Mouse (Mus musculus): Measurements from ENCODE around the gene Slc12a3. TPM values are rescaled to one million over a fixed set of nuclear protein-coding genes. Genes with fewer than 3 reads are reported as not detected.

Gene Slc12a3
- polyA plus RNA-seq, 1 experiment from 2014 or later, result not detected

DNA sequence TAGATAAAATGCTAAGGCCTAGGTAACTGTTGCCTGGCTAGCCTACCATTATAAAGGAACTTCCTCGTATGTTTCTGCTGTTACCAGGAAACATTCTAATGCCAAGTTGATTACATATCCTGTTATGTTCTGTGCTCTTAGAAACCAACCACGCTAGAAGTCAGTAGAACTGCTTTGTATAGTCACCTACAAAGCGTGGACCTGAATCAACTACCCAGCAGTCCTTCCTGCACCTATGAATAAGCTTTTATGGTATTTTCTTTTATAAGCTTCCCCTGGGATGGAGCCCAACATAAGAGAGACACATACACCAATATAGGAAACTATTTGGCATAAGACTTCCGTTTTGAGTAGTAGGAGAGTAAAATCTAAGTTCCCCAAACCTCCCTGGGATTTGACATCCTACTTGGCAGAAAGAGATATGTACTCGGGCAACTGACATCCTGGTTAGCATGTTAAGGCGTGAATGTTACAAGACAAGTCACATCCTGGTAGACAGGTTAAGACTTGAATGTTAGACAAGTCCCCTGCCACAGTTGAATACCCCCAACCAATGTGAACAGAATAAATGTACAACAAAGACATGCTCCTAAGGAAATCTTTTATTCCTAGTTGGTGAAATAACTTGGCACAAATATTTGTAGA, 44.1 kb downstream of the Slc12a3 start:
- no peak overlapping the region for H3K4me2 ChIP-seq (ENCODE audit: low read depth)
- no peaks in the 10 kb centered on the region for H3K9me3 ChIP-seq (ENCODE audit: control insufficient read depth, low read length)
- no peak overlapping the region for H3K9ac ChIP-seq (ENCODE audit: low read length)
- no peaks in the 10 kb centered on the region for H3K27me3 ChIP-seq (ENCODE audit: control insufficient read depth, insufficient read depth, low read length)
- H3K36me3 ChIP-seq (ENCODE audit: control insufficient read depth, insufficient read depth, low read length), result no peaks in the 10 kb centered on the region
- H3K4me1 ChIP-seq (ENCODE audit: control insufficient read depth, insufficient read depth, low read length), result no peaks in the 10 kb centered on the region
- H3K4me3 ChIP-seq (ENCODE audit: low read depth, low read length), result no peak overlapping the region
- WGBS, result 85% methylated on average over 6 of the region's 6 CpGs
- no peak overlapping the region for H3K27ac ChIP-seq (ENCODE audit: low read depth, low read length)
- ATAC-seq (ENCODE audit: insufficient read depth, low FRiP score, low TSS enrichment) (no peak), DNase-seq (ENCODE audit: low spot score) (no peak)

DNA sequence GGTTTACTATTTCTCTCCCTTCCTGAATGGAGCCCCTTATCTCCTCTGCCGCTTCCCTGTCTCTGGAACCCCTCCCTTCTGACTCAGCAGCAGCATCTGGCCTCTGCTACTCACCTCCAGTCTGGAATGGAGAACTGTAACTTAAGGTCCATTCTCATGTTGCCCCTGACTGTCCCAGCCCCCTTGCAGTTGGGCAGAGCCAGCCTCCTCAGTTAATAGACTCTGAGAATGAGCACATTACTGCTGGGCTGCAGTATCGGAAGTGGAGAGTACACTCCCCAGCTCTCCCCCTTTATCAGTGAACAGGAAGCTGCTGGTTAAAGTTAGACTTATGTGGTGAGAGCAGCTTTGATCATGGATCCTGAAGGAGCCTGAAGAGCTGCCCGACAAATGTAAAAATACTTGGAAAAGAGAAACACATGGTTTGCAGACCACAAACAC, 46.6 kb downstream of the Slc12a3 start:
- H3K27me3 ChIP-seq (ENCODE audit: control insufficient read depth, insufficient read depth, low read length), result no peaks in the 10 kb centered on the region
- H3K4me3 ChIP-seq (ENCODE audit: low read depth, low read length), result no peak overlapping the region
- WGBS, result 78% methylated on average over 3 of the region's 3 CpGs
- no peak for ATAC-seq (ENCODE audit: insufficient read depth, low FRiP score, low TSS enrichment)
- no peak overlapping the region for H3K27ac ChIP-seq (ENCODE audit: low read depth, low read length)
- H3K36me3 ChIP-seq (ENCODE audit: control insufficient read depth, insufficient read depth, low read length), result no peaks in the 10 kb centered on the region
- no peak overlapping the region for H3K4me2 ChIP-seq (ENCODE audit: low read depth)
- no peaks in the 10 kb centered on the region for H3K4me1 ChIP-seq (ENCODE audit: control insufficient read depth, insufficient read depth, low read length)
- H3K9me3 ChIP-seq (ENCODE audit: control insufficient read depth, low read length), result no peaks in the 10 kb centered on the region
- DNase-seq (ENCODE audit: low spot score), result no peak
- no peak overlapping the region for H3K9ac ChIP-seq (ENCODE audit: low read length)

DNA sequence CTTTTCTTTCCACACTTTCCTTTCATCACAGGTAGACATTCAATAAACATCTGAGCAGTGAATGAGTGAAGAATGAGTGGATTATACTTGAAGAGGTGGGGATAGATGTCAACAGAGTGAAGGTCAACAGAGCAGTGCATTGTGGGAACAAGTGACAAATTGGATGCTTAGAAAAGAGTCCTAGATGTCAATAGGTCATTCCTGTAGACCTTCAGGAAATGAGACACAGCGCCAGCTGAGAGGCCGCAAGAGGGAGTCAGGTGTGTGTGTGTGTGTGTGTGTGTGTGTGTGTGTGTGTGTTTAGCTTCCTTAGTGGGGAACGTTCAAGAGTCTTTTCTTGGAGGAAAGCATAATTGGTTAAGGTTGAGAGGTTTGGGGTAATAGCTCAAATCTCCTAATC, 47.2 kb downstream of the Slc12a3 start:
- no peak overlapping the region for H3K4me2 ChIP-seq (ENCODE audit: low read depth)
- DNase-seq (ENCODE audit: low spot score) (no peak), ATAC-seq (ENCODE audit: insufficient read depth, low FRiP score, low TSS enrichment) (no peak)
- WGBS, result 88% methylated on average over 3 of the region's 3 CpGs
- H3K27ac ChIP-seq (ENCODE audit: low read depth, low read length), result no peak overlapping the region
- H3K9me3 ChIP-seq (ENCODE audit: control insufficient read depth, low read length), result no peaks in the 10 kb centered on the region
- H3K27me3 ChIP-seq (ENCODE audit: control insufficient read depth, insufficient read depth, low read length), result no peaks in the 10 kb centered on the region
- H3K4me3 ChIP-seq (ENCODE audit: low read depth, low read length), result no peak overlapping the region
- H3K36me3 ChIP-seq (ENCODE audit: control insufficient read depth, insufficient read depth, low read length), result no peaks in the 10 kb centered on the region
- no peak overlapping the region for H3K9ac ChIP-seq (ENCODE audit: low read length)
- no peaks in the 10 kb centered on the region for H3K4me1 ChIP-seq (ENCODE audit: control insufficient read depth, insufficient read depth, low read length)

DNA sequence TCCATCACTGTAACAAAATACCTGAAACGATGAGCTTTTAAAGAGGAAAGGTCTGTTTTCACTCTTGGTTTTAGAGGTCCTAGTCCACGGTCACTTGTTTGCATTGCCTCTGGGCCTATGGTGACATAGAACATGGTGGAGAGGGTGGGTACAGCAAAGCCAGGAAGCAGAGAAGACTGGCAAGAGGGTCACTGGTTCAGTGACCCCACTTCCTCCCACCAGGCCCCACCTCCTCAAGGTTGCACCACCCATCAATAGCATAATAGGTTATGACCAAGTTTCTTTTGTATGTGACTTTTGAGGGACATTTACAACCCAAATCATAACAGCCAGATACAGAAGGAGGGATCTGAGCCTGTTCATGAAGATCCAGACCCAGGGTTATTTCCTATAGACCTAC, 47.6 kb downstream of the Slc12a3 start:
- ATAC-seq (ENCODE audit: insufficient read depth, low FRiP score, low TSS enrichment) (no peak), DNase-seq (ENCODE audit: low spot score) (no peak)
- no peak overlapping the region for H3K27ac ChIP-seq (ENCODE audit: low read depth, low read length)
- no peak overlapping the region for H3K4me3 ChIP-seq (ENCODE audit: low read depth, low read length)
- H3K9me3 ChIP-seq (ENCODE audit: control insufficient read depth, low read length), result no peaks in the 10 kb centered on the region
- H3K9ac ChIP-seq (ENCODE audit: low read length), result no peak overlapping the region
- no peaks in the 10 kb centered on the region for H3K36me3 ChIP-seq (ENCODE audit: control insufficient read depth, insufficient read depth, low read length)
- no peaks in the 10 kb centered on the region for H3K4me1 ChIP-seq (ENCODE audit: control insufficient read depth, insufficient read depth, low read length)
- H3K4me2 ChIP-seq (ENCODE audit: low read depth), result no peak overlapping the region
- 96% methylated on average over 2 of the region's 2 CpGs for WGBS
- H3K27me3 ChIP-seq (ENCODE audit: control insufficient read depth, insufficient read depth, low read length), result no peaks in the 10 kb centered on the region

DNA sequence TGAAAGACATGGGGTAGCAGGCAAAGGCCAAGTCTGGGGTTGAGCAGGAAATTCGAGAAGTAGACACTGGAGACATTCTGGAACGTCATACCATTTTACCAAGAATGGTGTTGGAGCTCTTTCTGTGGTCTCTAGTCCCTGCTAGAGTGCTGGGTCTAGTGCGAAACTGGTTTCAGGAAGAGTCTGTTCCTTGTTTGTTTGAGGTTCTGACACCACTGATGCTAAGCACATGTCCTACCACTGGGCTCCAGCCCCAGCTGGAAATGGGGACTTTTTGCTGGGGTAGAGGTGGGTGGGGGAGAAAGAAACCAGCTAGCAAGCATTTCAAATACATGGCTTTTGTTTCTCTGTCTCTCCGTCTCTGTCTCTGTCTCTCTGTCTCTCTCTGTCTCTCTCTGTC, 48.0 kb downstream of the Slc12a3 start:
- Histone ChIP-seq H3K9me3 (ENCODE audit: control insufficient read depth, low read length) (no peaks in the 10 kb centered on the region), H3K9ac (ENCODE audit: low read length) (no peak overlapping the region), H3K27ac (ENCODE audit: low read depth, low read length) (no peak overlapping the region), H3K4me2 (ENCODE audit: low read depth) (no peak overlapping the region), H3K4me3 (ENCODE audit: low read depth, low read length) (no peak overlapping the region), H3K4me1 (ENCODE audit: control insufficient read depth, insufficient read depth, low read length) (no peaks in the 10 kb centered on the region), H3K36me3 (ENCODE audit: control insufficient read depth, insufficient read depth, low read length) (no peaks in the 10 kb centered on the region), H3K27me3 (ENCODE audit: control insufficient read depth, insufficient read depth, low read length) (no peaks in the 10 kb centered on the region)
- ATAC-seq (ENCODE audit: insufficient read depth, low FRiP score, low TSS enrichment) (no peak), DNase-seq (ENCODE audit: low spot score) (no peak)
- WGBS, result 75% methylated on average over 4 of the region's 4 CpGs

DNA sequence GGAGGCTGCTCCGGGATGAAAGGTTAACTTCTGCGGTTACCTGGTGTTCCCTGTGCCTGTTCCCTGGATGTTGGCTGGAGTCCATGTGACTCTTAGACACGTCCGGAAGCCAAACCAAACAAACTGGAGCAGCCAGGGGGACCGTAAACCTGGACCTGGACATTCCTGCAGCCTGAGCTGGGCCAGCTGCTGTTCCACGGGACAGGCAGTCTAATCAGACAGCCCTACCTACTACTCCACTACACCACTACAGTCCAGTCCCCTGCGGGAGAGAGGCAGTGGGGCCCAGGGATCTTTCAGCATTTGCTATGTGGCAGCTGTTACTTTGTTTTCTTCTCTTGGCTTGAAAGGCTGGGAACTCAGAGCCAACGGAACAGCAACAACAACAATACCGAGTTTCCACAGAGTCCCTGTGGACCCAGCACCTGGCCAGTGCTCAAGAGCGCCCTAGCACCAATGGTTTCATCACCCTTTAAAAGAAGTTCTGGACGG, 48.8 kb downstream of the Slc12a3 start:
- Histone ChIP-seq H3K4me2 (ENCODE audit: low read depth) (no peak overlapping the region), H3K27me3 (ENCODE audit: control insufficient read depth, insufficient read depth, low read length) (no peaks in the 10 kb centered on the region), H3K4me3 (ENCODE audit: low read depth, low read length) (no peak overlapping the region), H3K27ac (ENCODE audit: low read depth, low read length) (no peak overlapping the region), H3K9ac (ENCODE audit: low read length) (no peak overlapping the region), H3K36me3 (ENCODE audit: control insufficient read depth, insufficient read depth, low read length) (no peaks in the 10 kb centered on the region), H3K9me3 (ENCODE audit: control insufficient read depth, low read length) (no peaks in the 10 kb centered on the region), H3K4me1 (ENCODE audit: control insufficient read depth, insufficient read depth, low read length) (no peaks in the 10 kb centered on the region)
- no peak for DNase-seq (ENCODE audit: low spot score)
- WGBS, result 68% methylated on average over 11 of the region's 11 CpGs
- ATAC-seq (ENCODE audit: insufficient read depth, low FRiP score, low TSS enrichment), result no peak

DNA sequence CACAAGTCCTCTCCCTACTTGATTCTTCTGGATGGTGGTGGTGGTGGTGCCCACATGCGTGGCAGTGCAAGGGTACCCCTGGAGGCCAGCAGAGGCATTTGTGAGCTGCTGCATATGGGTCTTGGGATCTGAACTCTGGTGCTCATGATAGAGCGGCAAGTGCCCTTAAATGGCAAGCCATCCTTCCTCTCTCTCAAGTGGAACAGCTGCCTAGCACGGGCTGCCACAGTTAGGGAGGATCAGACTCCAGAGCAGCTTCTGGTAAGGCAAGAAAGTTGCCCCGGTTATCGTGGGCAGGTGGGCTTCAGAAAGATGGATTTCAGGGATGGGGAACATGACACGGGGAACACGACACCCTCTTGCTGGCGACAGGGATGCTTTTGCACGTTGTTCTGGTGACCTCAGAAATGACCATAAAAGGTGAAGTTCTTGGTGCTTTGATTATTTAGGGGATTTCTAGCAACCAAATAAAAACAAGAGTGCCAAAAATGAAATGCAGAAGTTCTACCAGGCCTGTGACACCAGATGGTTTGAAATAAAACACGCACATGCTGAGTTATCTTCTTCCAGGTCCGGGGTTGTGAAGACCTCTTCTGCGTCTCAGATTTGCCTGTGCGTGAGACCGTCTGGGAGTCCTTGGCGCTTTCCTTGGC, 49.9 kb downstream of the Slc12a3 start:
- Histone ChIP-seq H3K4me2 (ENCODE audit: low read depth) (no peak overlapping the region), H3K4me3 (ENCODE audit: low read depth, low read length) (no peak overlapping the region), H3K36me3 (ENCODE audit: control insufficient read depth, insufficient read depth, low read length) (no peaks in the 10 kb centered on the region), H3K9ac (ENCODE audit: low read length) (no peak overlapping the region), H3K4me1 (ENCODE audit: control insufficient read depth, insufficient read depth, low read length) (no peaks in the 10 kb centered on the region), H3K27ac (ENCODE audit: low read depth, low read length) (no peak overlapping the region), H3K9me3 (ENCODE audit: control insufficient read depth, low read length) (no peaks in the 10 kb centered on the region), H3K27me3 (ENCODE audit: control insufficient read depth, insufficient read depth, low read length) (no peaks in the 10 kb centered on the region)
- ATAC-seq (ENCODE audit: insufficient read depth, low FRiP score, low TSS enrichment) (no peak), DNase-seq (ENCODE audit: low spot score) (no peak)
- 86% methylated on average over 15 of the region's 15 CpGs for WGBS

DNA sequence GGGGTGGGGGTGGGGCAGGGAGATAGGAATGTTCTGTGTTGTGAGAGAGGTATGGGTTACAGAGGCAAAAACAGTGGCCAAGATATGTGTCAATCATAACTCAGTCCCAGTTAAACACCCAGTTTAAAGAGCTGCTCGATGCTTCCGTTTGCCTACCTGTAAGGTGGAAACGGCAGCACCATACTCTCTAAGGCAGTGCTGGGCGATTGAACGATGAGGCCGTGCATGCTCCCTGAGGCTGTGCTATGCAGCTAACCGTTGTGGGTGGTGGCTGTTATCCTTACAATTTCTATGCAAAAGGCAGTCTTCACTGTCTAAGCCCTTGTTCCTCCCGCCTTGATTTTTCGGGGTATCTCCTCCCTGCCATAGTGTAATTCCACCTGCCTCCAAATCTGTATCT, 50.7 kb downstream of the Slc12a3 start:
- 88% methylated on average over 9 of the region's 9 CpGs for WGBS
- H3K36me3 ChIP-seq (ENCODE audit: control insufficient read depth, insufficient read depth, low read length), result no peaks in the 10 kb centered on the region
- no peak overlapping the region for H3K4me3 ChIP-seq (ENCODE audit: low read depth, low read length)
- H3K4me1 ChIP-seq (ENCODE audit: control insufficient read depth, insufficient read depth, low read length), result no peaks in the 10 kb centered on the region
- ATAC-seq (ENCODE audit: insufficient read depth, low FRiP score, low TSS enrichment) (no peak), DNase-seq (ENCODE audit: low spot score) (no peak)
- H3K27me3 ChIP-seq (ENCODE audit: control insufficient read depth, insufficient read depth, low read length), result no peaks in the 10 kb centered on the region
- no peak overlapping the region for H3K4me2 ChIP-seq (ENCODE audit: low read depth)
- H3K9me3 ChIP-seq (ENCODE audit: control insufficient read depth, low read length), result no peaks in the 10 kb centered on the region
- H3K9ac ChIP-seq (ENCODE audit: low read length), result no peak overlapping the region
- H3K27ac ChIP-seq (ENCODE audit: low read depth, low read length), result no peak overlapping the region

DNA sequence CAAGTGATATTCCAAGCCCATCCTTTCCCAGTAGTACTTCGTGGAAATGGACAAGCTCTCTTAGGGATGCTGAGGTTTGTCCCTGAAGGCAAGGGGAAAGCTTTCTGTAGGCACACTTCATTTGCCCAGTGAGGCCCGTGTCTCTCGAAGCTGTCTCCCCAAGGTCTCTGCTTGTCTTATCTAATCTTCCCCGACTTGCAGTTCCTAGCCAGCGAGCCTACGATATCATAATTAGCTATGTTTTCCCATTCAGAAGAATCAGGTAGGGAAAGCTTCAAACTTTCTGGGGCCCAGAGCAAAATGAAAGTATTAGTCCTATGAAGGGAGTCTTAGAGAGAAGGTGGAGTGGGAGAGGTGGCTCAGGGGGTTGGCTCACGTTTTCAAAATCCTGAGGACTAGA, 55.2 kb downstream of the Slc12a3 start:
- Histone ChIP-seq H3K4me2 (ENCODE audit: low read depth) (no peak overlapping the region), H3K9ac (ENCODE audit: low read length) (no peak overlapping the region), H3K36me3 (ENCODE audit: control insufficient read depth, insufficient read depth, low read length) (no peaks in the 10 kb centered on the region), H3K27ac (ENCODE audit: low read depth, low read length) (no peak overlapping the region), H3K4me1 (ENCODE audit: control insufficient read depth, insufficient read depth, low read length) (peaks cover 11% of the 10 kb centered on the region), H3K27me3 (ENCODE audit: control insufficient read depth, insufficient read depth, low read length) (no peaks in the 10 kb centered on the region), H3K4me3 (ENCODE audit: low read depth, low read length) (no peak overlapping the region), H3K9me3 (ENCODE audit: control insufficient read depth, low read length) (no peaks in the 10 kb centered on the region)
- 90% methylated on average over 7 of the region's 7 CpGs for WGBS
- ATAC-seq (ENCODE audit: insufficient read depth, low FRiP score, low TSS enrichment) (no peak), DNase-seq (ENCODE audit: low spot score) (no peak)
